ENCODE assay signal across 21 mouse cellular contexts in the genomic region with DNA sequence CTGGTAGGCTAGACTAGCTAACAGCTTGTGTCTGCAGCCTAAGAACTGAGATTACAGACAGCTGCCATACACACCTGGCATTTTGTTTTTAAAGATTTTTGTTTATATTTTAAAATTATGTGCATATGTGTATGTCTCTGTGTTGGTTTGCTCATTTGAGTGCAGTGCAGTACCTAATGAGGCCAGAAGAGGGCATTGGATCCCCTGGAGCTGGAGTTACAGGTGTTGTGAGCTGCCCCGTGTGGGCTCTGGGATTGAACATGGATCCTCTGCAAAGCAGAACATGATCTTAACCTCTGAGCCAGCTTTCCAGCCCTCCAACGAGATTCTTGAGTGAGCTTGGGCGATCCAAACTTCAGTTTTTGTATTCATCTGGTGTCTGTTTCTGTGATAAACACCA. TPM values are rescaled to one million over a fixed set of nuclear protein-coding genes. Genes with fewer than 3 reads are reported as not detected.
A peak's percentile ranks its signal among the peaks of the same experiment; 100 is the strongest.
DNase-seq lines count a peak whose midpoint lies in the region; ATAC-seq and TF ChIP-seq lines count a peak whose summit lies in the region.
"Had no signal": no experiment of that assay in that cellular context is flagged by ENCODE, and none has a peak within 500 bp of the region (broad histone marks: within the 10 kb centered on the region; RNA-seq: fewer than 3 reads in every experiment).

No protein-coding gene starts in this region.

- H3K27ac ChIP-seq in gastrocnemius, adult 2 months, result no peak overlapping the region
- no peak overlapping the region for H3K27ac ChIP-seq in liver, adult 2 months (replicated peaks; ENCODE audit: insufficient read depth, low read depth, low read length)
- H3K27ac ChIP-seq in liver, embryonic 12.5 days, result no peak overlapping the region
- H3K27ac ChIP-seq: forebrain, embryonic 15.5 days; heart, embryonic 15.5 days had no signal

- no peak overlapping the region for H3K4me3 ChIP-seq in gastrocnemius, adult 2 months
- no peak overlapping the region for H3K4me3 ChIP-seq in liver, adult 2 months (ENCODE audit: insufficient read depth, low read depth, low read length)
- H3K4me3 ChIP-seq in liver, embryonic 12.5 days, result no peak overlapping the region
- H3K4me3 ChIP-seq: erythroblast, embryonic 14.5 days; forebrain, embryonic 15.5 days; heart, embryonic 15.5 days; megakaryocyte, embryonic 14.5 days had no signal

- no peaks in the 10 kb centered on the region for H3K4me1 ChIP-seq in liver, adult 2 months (ENCODE audit: control insufficient read depth, insufficient read depth, low read length)
- no peaks in the 10 kb centered on the region for H3K4me1 ChIP-seq in liver, embryonic 12.5 days
- H3K4me1 ChIP-seq: forebrain, embryonic 15.5 days; heart, embryonic 15.5 days; megakaryocyte, embryonic 14.5 days had no signal

- peak; percentile 13; the same call in 1 of the 2 replicates for TF ChIP-seq CTCF in gastrocnemius, adult 2 months (IDR thresholded peaks at IDR 0.05)
- TF ChIP-seq CTCF in liver, adult 2 months (IDR thresholded peaks at IDR 0.05; ENCODE audit: low read depth, low read length), result peak; percentile 22; the same call in 1 of the 2 replicates

- no peak overlapping the region for H3K9ac ChIP-seq in liver, adult 2 months (ENCODE audit: low read depth, low read length)
- H3K9ac ChIP-seq in liver, embryonic 12.5 days, result no peak overlapping the region
- H3K9ac ChIP-seq: forebrain, embryonic 15.5 days; heart, embryonic 15.5 days had no signal

- ATAC-seq in liver, embryonic 12.5 days, result no peak
- ATAC-seq: forebrain, embryonic 15.5 days had no signal

- no peaks in the 10 kb centered on the region for H3K27me3 ChIP-seq in liver, adult 2 months (ENCODE audit: control insufficient read depth, insufficient read depth, low read length)
- no peaks in the 10 kb centered on the region for H3K27me3 ChIP-seq in liver, embryonic 12.5 days (replicated peaks)
- H3K27me3 ChIP-seq: forebrain, embryonic 15.5 days; heart, embryonic 15.5 days had no signal

- TF ChIP-seq POLR2A in liver, adult 2 months (IDR thresholded peaks at IDR 0.05; ENCODE audit: extremely low read depth, insufficient read depth, low read length), result no peak

- no peaks in the 10 kb centered on the region for H3K9me3 ChIP-seq in liver, embryonic 12.5 days (replicated peaks)
- H3K9me3 ChIP-seq: forebrain, embryonic 15.5 days; heart, embryonic 15.5 days had no signal

- H3K4me2 ChIP-seq in liver, embryonic 12.5 days, result no peak overlapping the region
- H3K4me2 ChIP-seq: forebrain, embryonic 15.5 days; heart, embryonic 15.5 days had no signal

- DNase-seq in gastrocnemius, adult 2 months, result no peak
- DNase-seq in gastrocnemius, postnatal 10 days, result no peak
- no peak for DNase-seq in liver, adult 2 months (ENCODE audit: extremely low read depth, low read depth, low spot score)
- DNase-seq in thymus, postnatal 4 days, result peak; percentile 16
- DNase-seq in thymus, postnatal 14 days, result no peak
- DNase-seq in frontal cortex, adult 2 months (ENCODE audit: extremely low spot score in 1 of 2, low spot score in 1 of 2), result no peak
- no peak for DNase-seq in ovary, postnatal 14 days (ENCODE audit: low spot score)
- DNase-seq: adrenal gland, postnatal 10 days; cerebellum, adult 2 months; heart, adult 11 months; layer of hippocampus, adult 9-11 months had no signal

- 76% methylated on average over 3 of the region's 3 CpGs for WGBS in liver, adult 2 months
- WGBS in liver, embryonic 12.5 days (ENCODE audit: insufficient replicate concordance), result 46% methylated on average over 3 of the region's 3 CpGs

- no peaks in the 10 kb centered on the region for H3K79me2 ChIP-seq in liver, adult 2 months (ENCODE audit: control insufficient read depth, insufficient read depth, low read length)

- no peaks in the 10 kb centered on the region for H3K36me3 ChIP-seq in liver, adult 2 months (ENCODE audit: control insufficient read depth, insufficient read depth, low read length)
- H3K36me3 ChIP-seq in liver, embryonic 12.5 days, result no peaks in the 10 kb centered on the region
- H3K36me3 ChIP-seq: forebrain, embryonic 15.5 days; G1E; heart, embryonic 15.5 days had no signal

- intact Hi-C loops in gastrocnemius, adult 2 months (cut with DNase I), result no loop called here

RNA-seq across cellular contexts. Expression of gene C1ql2, which starts 27.8 kb away (rescaled TPM):
- not detected for total RNA-seq in gastrocnemius, adult 2 months (2021)
- total RNA-seq in gastrocnemius, postnatal 10 days (2021), result not detected
- total RNA-seq in liver, adult 2 months (2014; rRNA removed), result not detected in 2 replicates
- polyA plus RNA-seq in liver, adult 2 months (2012; rRNA removed), result not detected in 2 replicates
- not detected in 2 replicates for polyA plus RNA-seq in liver, embryonic 12.5 days (2016; fragmentation: Nextera tagmentation; extraction: Ambion mirVana)
- polyA plus RNA-seq in frontal cortex, adult 2 months (2012; rRNA removed), result 0.48 and 0.70 TPM in 2 replicates
- total RNA-seq: gastrocnemius, adult 18-20 months; hematopoietic stem cell, adult 5-6 weeks had no signal
- polyA plus RNA-seq: erythroblast, embryonic 14.5 days; G1E; heart, embryonic 15.5 days; spleen, adult 2 months; stomach, embryonic 16.5 days had no signal
